Mouse (Mus musculus) monocyte, adult 5-6 weeks (primary cell): ENCODE results near the gene Cyp11a1. TPM values are rescaled to one million over a fixed set of nuclear protein-coding genes. Genes with fewer than 3 reads are reported as not detected.

Source experiments
- ATAC-seq: fragments of 153-309, 156-312 bp; replicated peaks from 2 replicates; pipeline ENCODE4 v1.8.0; 2017; ENCODE audit warnings: mild to moderate bottlenecking; ENCODE audit not compliant: low TSS enrichment, insufficient number of reproducible peaks, severe bottlenecking, poor library complexity, low FRiP score
- total RNA-seq: library from RNA; stranded (forward); fragments of 200-1000, 200-491, 200-594 nt; gene quantifications from 3 replicates; pipeline ENCODE4 v1.2.3, GENCODE M21; 2017

Cyp11a1 gene
- total RNA-seq, result 7.8 to 44.8 TPM (median 28.4 TPM) in 3 replicates

DNA sequence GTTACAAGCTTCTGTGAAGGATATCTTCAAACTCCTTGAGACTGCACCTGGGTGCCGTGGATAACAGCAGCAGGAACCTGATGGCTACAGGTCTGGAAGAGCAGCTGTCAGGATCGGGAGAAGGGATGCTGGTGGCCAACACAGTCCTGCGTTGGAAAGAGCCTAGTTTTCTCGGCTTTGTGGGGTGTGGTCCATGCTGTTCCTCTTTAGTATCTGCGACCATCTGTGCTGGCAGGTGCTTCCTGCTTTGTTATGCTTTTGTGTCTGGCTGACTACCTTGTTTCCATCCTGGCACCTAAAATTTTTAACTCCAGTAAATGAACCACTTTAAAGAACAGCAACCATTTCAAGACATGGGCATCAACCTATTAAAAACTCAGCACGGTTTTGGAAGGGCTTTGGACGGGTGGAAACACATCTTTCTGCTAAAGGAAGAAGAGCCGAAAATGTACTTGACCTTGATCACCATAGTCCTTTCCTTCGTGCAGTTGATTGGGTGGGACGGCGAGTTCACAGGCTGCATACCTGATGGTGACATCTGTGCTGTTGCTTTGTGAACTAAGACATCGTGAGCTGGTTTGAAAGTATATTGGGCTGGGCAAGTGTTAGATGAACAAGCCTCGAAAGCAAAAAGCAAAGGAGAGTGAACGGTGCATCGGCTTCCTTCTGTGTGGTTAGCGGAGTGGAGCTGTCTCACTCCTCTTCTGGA, at the start of gene Cyp11a1:
Gene Cyp11a1 (plus strand): TSS at position 659 of the 709 bp plus-strand sequence.
- ATAC-seq, result no peak

DNA sequence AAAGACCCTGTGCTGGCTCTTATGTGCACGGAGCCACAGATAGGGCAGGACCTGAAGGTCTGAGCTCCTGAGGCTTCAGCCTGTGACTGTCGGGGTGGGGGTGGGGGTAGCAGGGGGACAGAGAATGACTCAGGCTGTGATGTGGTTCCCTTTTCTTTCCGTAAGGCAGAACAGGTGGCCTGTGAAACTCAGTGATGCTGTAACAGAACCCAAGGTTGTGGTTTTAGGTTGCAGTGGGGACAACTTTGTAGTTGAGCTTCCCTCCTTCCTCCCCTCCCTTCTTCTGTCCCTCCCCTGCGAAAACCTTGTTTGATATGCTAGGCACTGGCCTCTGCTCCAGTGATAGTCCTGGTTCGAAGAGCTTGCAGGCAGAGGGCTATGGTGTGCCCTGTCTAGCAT, 49.4 kb upstream of the Cyp11a1 start:
- ATAC-seq, result peak; percentile 23; the same call in 1 of the 2 replicates

DNA sequence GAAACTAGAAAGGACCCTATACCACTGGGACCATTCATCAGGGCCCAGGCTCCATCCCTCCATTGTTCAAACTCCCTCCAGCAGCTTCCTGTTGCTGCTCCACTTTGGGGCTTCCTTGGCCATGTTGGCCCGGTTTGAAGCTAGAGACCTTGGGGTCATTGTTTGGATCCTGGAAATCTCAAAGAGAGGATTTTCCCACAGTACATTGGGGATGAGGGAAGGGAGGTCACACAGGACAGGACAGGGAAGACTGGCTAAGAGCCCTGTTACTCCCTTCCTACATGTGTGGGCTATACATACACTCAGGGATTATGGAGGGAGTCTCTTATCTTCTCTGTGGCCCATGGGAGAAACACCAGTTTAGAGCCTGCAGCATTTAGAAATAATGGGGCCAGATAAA, 47.6 kb upstream of the Cyp11a1 start:
- ATAC-seq, result no peak

DNA sequence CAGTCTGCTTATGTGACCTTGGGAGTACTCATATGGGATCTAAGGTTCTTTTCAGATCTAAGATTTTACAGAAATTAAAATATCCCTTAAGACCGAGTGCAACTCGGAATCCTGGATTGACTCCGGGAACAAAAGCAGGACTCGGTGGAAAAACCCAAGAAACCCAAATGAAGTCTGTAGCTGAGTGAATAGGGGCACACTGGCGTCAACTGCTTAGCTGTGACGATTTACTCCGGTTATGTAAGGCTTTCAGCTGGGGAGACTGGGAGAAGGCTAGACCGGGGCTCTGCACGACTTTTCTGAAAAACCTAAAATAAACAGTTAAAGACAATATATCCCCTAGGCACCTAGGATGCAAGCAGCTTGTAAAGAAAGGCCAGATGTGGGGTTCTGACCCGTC, 46.8 kb upstream of the Cyp11a1 start:
- no peak for ATAC-seq

DNA sequence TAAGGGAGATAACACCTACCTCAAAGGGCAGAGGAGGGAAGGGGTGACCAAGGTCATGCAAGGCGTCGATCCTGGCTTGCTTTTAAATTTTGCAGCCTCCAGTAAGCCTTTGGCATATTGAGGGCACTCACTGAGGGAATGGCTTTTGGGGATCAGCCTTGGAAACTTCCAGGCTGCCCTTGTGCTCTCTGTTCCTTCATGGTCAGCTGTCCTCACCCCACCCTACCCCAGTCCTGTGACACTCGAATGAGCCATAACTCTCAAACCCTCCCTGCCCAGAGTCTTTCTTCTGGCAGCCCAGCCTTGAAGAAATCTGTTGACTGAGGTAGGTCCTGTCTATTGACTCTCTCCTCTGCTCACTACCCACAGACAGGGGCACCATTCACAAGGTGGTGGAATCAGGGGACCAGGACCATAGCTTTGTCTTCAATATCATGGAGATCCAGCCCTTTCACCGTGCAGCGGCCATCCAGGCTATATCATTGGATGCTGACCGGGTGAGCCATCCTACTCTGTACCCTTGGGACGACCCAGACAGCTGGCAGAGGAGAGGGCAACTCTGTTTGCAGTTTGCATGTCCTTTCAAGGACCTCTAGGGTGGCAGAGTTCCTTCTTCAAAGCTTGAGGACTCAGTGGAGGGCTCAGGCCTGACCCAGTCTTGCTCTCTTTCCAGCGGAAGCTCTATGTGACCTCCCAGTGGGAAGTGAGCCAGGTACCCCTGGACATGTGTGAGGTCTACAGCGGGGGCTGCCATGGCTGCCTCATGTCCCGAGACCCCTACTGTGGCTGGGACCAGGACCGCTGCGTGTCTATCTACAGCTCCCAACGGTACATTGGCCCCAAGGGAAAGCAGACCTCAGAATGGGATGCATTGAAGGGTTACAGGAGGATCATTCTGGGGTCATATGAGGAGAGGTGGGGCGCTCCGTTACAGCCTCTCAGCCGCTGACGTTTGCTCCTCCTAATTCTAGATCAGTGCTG, 46.0 kb upstream of the Cyp11a1 start:
- ATAC-seq, result no peak

DNA sequence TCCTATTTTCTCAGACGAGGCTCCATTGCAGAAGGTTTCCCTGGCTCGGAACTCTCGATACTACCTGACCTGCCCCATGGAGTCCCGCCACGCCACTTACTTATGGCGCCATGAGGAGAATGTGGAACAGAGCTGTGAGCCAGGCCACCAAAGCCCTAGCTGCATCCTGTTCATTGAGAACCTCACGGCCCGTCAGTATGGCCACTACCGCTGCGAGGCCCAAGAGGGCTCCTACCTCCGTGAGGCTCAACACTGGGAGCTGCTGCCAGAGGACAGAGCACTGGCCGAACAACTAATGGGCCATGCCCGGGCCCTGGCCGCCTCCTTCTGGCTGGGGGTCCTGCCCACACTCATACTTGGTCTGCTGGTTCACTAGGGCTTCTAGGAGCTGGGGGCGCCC, 45.0 kb upstream of the Cyp11a1 start:
- ATAC-seq, result no peak

DNA sequence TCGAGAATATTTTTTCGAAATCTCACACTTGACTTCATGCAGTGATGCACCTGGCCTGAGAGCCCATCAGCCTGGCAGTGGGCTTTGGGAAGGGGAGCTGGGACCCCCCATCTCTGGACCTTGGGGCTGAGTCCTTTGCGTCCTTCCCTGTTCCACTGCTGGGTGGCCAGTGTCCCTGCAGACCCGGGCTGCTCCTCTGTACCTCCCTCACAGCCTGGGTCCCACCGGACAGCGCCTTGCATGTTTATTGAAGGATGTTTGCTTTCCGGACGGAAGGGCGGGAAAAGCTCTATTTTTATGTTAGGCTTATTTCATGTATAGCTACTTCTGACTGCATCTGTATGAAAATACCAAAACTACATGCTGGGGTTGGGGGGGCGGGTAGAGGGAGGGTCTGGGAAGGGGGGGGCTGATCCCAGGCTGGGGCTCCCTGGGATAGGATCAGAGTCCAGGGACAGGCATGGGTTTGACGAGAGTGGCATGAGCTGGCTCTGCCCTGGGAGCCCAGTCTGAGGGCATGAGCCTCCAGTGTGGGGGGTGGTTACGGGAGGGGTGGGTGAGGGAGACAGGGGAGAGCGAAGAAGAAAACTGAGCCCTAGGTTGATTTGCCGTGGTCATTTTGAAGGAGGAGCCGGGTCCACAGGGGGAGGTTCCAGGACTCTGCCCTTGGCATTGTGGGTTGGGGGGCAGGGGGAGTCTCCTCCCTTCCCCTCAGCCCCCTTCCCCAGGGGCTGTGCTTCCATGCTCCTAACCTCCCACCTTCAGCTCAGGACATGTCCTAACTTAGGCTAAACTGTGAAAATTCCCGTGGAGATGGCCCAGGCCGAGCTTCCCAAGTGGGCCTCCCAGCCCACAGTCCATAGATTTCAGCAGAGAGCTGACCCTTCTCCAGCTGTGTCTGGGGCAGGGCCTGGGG, 44.1 kb upstream of the Cyp11a1 start:
- no peak for ATAC-seq

DNA sequence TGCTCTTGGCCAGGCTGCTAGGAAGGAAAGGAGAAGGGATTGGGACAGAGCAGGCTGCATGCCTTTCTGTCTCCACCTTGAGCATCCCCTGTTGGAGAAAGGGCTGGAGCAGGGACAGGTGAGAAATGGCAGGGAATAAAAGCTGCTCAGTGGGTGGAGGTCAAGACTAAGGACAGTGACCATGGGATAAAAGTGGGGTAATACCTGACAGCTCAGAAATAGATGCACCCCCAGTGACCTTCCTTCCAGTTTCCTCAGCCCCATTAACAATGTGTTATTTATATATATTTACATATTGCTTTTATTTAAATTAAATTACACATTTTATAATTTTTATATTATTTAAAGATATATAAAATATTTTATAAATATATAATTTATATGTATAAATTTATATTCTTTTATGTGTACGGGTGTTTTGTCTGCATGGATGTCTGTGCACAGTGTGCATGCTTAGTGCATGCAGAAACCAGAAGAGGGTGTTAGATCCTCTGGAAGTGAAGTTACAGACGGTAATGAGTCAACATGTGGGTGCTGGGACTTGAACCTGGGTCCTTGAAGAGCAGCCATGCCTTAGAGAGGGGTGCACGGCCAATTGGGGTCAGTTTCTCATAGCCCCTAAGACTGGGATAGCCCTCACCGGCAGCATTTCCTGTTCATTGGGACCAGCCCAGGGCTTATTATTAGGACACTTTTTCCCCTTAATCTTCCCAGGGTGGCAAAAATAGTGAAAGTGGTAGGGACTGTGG, 42.8 kb upstream of the Cyp11a1 start:
- no peak for ATAC-seq

DNA sequence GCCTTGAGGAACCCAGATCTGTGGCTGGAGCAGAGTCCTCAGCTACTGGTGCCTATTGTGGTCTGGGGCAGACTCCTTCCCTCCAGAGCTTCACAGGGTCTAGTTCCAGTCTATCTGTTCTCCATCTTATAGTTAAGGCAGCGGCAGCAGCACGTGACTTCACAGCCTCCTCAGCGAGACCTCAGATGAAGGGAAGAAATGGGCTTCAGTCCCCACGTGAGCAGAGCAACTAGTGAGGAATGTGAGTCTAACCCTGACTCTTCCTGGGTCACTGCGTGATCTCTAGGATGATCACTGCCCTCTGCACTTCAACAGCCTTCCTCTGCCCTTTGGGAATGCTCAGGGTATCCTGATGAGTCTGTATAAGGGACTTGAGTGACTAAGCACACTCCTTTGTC, 42.2 kb upstream of the Cyp11a1 start:
- ATAC-seq, result no peak

DNA sequence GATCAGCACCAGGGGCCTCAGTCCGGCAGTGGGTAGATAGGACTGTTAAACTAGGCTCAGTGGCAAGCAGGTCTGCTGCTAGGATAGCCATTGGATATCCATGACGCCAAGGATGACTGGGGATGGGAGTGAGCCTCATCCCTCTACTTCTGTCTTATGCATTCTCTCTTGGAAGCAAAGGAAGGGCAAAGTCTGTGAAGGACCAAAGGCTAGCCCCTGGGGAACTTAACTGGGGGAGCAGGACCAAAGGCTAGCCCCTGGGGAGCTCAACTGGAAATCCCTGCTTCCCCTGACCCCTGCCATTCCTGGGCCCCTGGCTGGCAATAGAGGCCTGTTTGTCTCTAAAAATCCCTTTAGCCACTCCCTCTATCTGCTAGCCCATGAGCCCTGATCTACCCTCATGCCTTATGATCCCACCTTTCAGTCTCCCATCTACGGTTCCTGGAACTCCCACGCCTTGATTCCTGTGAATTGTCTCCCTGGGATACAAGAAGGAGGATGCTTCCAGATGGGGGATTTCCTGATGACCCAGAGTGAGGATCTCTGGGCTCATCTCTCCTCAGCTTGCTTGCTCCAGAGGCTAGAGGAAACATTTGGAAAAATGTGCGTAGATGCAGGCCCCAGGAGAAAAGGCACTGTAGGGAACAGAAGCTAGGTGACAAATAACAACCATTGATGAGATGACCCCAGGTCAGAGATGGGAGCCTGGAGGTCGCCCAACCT, 41.5 kb upstream of the Cyp11a1 start:
- no peak for ATAC-seq

DNA sequence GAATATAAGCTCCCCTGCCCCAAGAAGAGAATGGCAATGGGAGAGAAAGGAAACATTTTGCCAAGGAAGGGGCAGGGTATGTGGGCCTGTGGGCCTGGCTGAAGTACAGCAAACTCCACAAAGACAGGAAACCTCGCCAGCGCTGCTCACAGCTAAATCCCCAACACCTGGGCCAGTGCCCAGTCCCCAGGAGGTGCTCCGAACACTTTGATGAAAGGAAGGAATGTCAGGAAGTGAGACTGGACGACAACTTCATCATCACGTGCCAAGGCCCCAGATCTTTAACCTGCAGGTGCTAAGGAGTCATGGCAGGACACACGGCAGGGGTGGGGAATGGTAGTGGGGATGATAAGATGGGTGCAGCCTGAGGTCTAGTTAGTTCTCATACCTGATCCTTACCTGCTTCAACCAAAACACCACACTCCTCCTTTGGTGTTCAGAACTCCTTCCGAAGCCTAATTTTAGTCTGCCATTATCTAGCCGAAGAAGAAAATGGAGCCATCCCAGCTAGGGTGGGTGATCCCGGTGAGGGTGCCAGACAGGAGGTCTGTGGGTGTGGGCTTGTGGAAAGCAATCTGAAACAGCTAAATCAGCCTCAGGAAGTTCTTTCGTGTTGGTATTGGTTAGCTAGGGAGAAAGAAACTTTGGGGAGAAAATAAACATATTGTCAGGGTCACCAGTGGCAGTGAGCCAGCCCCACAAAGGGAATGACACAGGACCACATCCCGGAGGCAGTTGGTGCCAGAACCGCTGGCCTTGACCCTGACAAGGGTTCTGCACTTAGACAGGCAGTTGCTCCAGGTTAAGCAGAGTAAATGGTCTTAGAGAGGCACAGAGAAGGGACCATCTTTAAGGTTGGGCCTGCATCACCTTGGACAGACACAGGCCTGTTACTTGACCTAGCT, 40.7 kb upstream of the Cyp11a1 start:
- ATAC-seq, result no peak

DNA sequence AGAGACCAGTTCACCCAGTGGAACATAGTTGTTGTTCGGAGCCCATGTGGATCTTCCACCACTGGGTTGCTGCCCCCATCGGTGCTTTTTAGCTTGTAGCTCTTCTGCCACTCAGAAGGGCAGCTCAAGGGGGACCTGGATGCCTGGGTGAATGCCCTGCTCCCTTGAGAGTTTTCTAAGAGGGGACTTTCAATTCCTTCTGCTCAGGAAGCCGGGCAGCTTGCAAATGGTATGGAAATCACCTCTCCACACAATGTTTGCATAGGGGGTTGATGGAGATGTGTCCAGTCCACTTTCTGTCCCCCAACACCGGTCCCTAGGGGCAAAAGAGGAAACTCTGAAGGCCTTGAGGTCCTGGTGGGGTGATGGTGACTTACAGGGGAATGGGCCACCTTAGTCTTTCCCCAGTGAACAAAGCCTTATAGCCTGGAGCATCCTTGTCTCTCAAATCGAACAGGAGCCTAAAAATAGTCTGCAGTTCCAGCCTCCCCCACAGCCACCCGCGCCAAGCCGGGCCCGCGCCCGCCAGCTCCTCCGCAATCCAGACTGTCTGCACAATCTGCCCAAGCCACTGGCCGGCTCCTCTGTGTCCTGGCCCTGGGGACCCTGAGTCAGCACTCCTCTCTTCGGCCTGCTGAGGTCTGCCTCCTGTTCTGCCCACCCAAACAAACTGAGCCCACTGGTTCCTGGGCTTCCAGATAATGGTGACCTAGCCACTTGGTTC, 38.8 kb upstream of the Cyp11a1 start:
- ATAC-seq, result no peak

DNA sequence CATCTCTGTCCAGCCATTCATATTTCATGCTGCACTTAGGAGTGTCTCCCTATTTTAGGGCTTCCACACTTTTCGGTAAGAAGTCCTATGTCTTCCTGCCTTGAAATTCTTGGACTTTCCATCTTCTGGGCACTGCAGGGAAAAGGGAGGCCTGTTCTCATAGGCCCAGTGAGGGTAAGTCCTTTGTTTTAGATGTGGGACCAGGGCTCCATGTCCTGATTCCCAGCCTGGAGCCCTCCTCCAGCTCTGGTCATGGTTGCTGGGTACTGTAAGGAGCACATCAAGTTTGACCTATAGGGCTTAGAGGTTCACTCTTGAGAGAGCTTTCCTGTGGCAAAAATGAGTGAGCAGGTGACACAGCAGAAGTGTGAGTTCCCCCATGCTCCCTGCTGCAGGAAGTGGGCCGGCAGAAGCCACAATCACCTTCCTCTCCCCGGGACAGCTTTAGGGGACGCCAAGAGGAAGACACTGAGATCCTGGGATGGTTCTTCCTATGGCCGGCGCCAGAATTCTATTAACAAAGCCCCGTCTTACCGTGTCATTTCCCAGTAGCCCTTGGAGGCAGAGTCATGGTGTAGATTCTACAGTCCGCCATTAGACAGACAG, 37.9 kb upstream of the Cyp11a1 start:
- ATAC-seq, result no peak

DNA sequence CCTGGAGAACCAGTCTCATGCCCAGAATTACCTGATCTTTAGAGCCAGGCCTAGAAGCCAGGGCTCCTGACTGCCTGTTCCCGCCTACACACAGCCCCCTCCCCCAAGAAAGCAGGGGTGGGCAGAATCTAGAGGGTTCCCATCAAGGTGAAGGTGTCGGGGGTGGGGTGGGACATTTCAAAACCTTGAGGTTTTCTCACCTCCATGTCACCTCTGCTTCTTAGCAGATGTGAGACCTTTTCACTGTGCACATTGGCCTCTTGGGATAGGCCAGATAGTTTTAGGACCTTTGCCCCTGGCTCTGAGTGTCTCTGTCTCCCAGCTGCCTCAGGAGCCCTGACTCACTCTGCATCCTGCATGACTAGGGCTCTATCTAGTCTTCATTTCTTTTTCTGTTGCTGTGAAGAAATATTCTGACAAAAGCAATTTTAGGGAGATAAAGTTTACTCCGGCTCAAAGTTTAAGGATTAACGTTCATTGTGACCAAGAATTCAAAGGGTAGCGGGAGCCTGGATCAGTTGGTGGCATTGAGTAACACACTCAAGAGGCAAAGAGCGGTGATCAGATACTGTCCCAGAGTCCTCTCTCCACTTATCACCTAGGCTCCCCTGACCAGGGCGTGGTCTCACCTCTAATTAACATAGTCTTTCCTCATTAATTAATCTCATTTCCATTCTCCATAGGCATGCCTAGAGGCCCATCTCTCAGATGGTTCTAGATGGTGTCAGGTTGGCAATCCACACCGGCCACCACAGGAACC, 37.2 kb upstream of the Cyp11a1 start:
- no peak for ATAC-seq
